Mouse (Mus musculus): ENCODE results near the gene Ror2. TPM values are rescaled to one million over a fixed set of nuclear protein-coding genes. Genes with fewer than 3 reads are reported as not detected.

Ror2 gene
- polyA plus RNA-seq, 1 experiment: not detected

- Histone ChIP-seq H3K36me3 (replicated peaks; ENCODE audit: low read length) (no peaks in the 10 kb centered on the region), H3K27me3 (replicated peaks) (peaks cover 22% of the 10 kb centered on the region), H3K4me3 (replicated peaks) (no peak overlapping the region), H3K4me1 (no peaks in the 10 kb centered on the region), H3K9me3 (peaks cover 29% of the 10 kb centered on the region)
- TF ChIP-seq GATA1 (IDR thresholded peaks at IDR 0.05; ENCODE audit: borderline replicate concordance, low read length) (no peak), FLI1 (IDR thresholded peaks at IDR 0.05; ENCODE audit: low read length) (no peak)
These were observed 216.7 kb downstream of the Ror2 start for GRCm38 (mm10) chr13:53069076-53069690.

- Histone ChIP-seq H3K9me3 (peaks cover 24% of the 10 kb centered on the region), H3K4me1 (no peaks in the 10 kb centered on the region), H3K4me3 (replicated peaks) (no peak overlapping the region), H3K27me3 (replicated peaks) (peaks cover 20% of the 10 kb centered on the region), H3K36me3 (replicated peaks; ENCODE audit: low read length) (no peaks in the 10 kb centered on the region)
- TF ChIP-seq GATA1 (IDR thresholded peaks at IDR 0.05; ENCODE audit: borderline replicate concordance, low read length) (no peak), FLI1 (IDR thresholded peaks at IDR 0.05; ENCODE audit: low read length) (no peak)
These were observed 217.5 kb downstream of the Ror2 start for GRCm38 (mm10) chr13:53068461-53068860.

- Histone ChIP-seq H3K36me3 (replicated peaks; ENCODE audit: low read length) (no peaks in the 10 kb centered on the region), H3K9me3 (peaks cover 19% of the 10 kb centered on the region), H3K4me3 (replicated peaks) (no peak overlapping the region), H3K27me3 (replicated peaks) (peaks cover 17% of the 10 kb centered on the region), H3K4me1 (peaks cover 4% of the 10 kb centered on the region; the same call in 1 of the 2 replicates)
- TF ChIP-seq FLI1 (IDR thresholded peaks at IDR 0.05; ENCODE audit: low read length): no peak
These were observed 218.0 kb downstream of the Ror2 start for GRCm38 (mm10) chr13:53067949-53068348.

GRCm38 (mm10) chr13:53065122-53065521, 220.8 kb downstream of the Ror2 start:
- Histone ChIP-seq H3K9me3 (peaks cover 24% of the 10 kb centered on the region), H3K4me3 (replicated peaks) (no peak overlapping the region), H3K36me3 (replicated peaks; ENCODE audit: low read length) (no peaks in the 10 kb centered on the region), H3K4me1 (peaks cover 4% of the 10 kb centered on the region; the same call in 1 of the 2 replicates), H3K27me3 (replicated peaks) (peaks cover 16% of the 10 kb centered on the region)
- TF ChIP-seq FLI1 (IDR thresholded peaks at IDR 0.05; ENCODE audit: low read length) (no peak), GATA1 (IDR thresholded peaks at IDR 0.05; ENCODE audit: borderline replicate concordance, low read length) (no peak)

GRCm38 (mm10) chr13:53064681-53065080, 221.2 kb downstream of the Ror2 start:
- Histone ChIP-seq H3K4me1 (peaks cover 4% of the 10 kb centered on the region; the same call in 1 of the 2 replicates), H3K36me3 (replicated peaks; ENCODE audit: low read length) (no peaks in the 10 kb centered on the region), H3K9me3 (peaks cover 26% of the 10 kb centered on the region), H3K4me3 (replicated peaks) (no peak overlapping the region), H3K27me3 (replicated peaks) (peaks cover 14% of the 10 kb centered on the region)
- TF ChIP-seq GATA1 (IDR thresholded peaks at IDR 0.05; ENCODE audit: borderline replicate concordance, low read length) (no peak), FLI1 (IDR thresholded peaks at IDR 0.05; ENCODE audit: low read length) (no peak)

Other genes with a start within 250 kb of the Ror2 start
- 5.5 and 6.8 TPM in 2 replicates for gene Sptlc1, start 91.3 kb upstream of the Ror2 start, polyA plus RNA-seq (2012; ENCODE audit: insufficient read depth, low replicate concordance)
- gene Msx2, start 186.9 kb upstream of the Ror2 start, polyA plus RNA-seq (2012; ENCODE audit: insufficient read depth, low replicate concordance): 0.63 and 1.6 TPM in 2 replicates

Data from megakaryocyte, embryonic 14.5 days (primary cell).